Mouse (Mus musculus) embryonic facial prominence, embryonic 13.5 days (tissue): ENCODE measurements around the gene Hils1. TPM values are rescaled to one million over a fixed set of nuclear protein-coding genes. Genes with fewer than 3 reads are reported as not detected.

Source experiments
- ATAC-seq: fragments of 200-750 bp; cut with Nextera tagmentation; 2 replicates; pipeline ENCODE4 v1.8.0; 2017; ENCODE audit warnings: low read depth; ENCODE audit not compliant: insufficient number of reproducible peaks, insufficient read depth, low FRiP score, low TSS enrichment
- H3K27ac ChIP-seq: fragments of 300-500 bp; sonication (generic); 2 replicates; pipeline ENCODE4 v1.5.1; 2015; ENCODE audit warnings: moderate library complexity, mild to moderate bottlenecking, inconsistent platforms
- H3K27me3 ChIP-seq: fragments of 300-500 bp; sonication (generic); 2 replicates; pipeline ENCODE4 v1.6.1; 2015; ENCODE audit warnings: mild to moderate bottlenecking, inconsistent platforms
- H3K36me3 ChIP-seq: fragments of 300-500 bp; sonication (generic); 2 replicates; pipeline ENCODE4 v1.6.1; 2015; ENCODE audit warnings: mild to moderate bottlenecking, inconsistent platforms
- H3K4me1 ChIP-seq: fragments of 300-500 bp; sonication (generic); 2 replicates; pipeline ENCODE4 v1.6.1; 2015; ENCODE audit warnings: inconsistent platforms
- H3K4me2 ChIP-seq: fragments of 300-500 bp; sonication (generic); 2 replicates; pipeline ENCODE4 v1.6.1; 2015; ENCODE audit warnings: moderate library complexity, mild to moderate bottlenecking, inconsistent platforms
- H3K4me3 ChIP-seq: fragments of 300-500 bp; sonication (generic); 2 replicates; pipeline ENCODE4 v1.5.1; 2015; ENCODE audit warnings: mild to moderate bottlenecking, inconsistent platforms
- H3K9ac ChIP-seq: fragments of 300-500 bp; sonication (generic); 2 replicates; pipeline ENCODE4 v1.6.1; 2015; ENCODE audit warnings: mild to moderate bottlenecking, inconsistent platforms
- H3K9me3 ChIP-seq: fragments of 300-500 bp; sonication (generic); 2 replicates; pipeline ENCODE4 v1.6.1; 2016; ENCODE audit warnings: inconsistent platforms
- WGBS: fragments of 180-500 bp; shearing (Covaris S2); methylation state at CpG from one replicate; pipeline ENCODE4 v1.1.7; 2015; ENCODE audit warnings: mixed read lengths; 5-methylcytosine and 5-hydroxymethylcytosine counted together
- polyA plus RNA-seq: library from polyadenylated mRNA; unstranded; fragments of >200 nt; fragmentation: Nextera tagmentation; extraction: Ambion mirVana; gene quantifications from 2 replicates; pipeline ENCODE4 v1.2.1, GENCODE M21; 2015

Hils1 gene
- polyA plus RNA-seq, 1 experiment from 2014 or later, result not detected

DNA sequence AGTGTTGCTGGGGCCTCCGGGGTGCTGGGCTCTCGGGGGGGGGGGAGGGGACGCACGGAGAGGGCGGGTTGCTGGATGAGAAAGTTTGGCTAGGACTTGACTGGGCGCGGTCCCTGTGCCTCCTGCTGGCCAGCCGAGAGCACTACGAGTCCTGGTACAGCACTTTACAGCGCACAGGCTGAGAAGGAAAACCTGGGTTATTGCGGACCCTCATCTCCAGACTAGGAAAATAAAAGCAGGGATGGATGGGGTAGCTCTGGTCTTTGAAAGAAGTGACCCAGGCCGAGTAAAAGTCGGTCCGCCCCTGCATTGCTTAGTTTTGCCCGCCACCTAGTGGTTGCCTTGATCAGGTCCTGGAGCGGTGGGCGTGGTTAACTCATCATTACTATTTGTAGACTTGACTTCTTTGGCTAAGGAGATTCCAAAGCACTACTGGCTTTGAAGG lies 30.5 kb upstream of the Hils1 start:
- WGBS, result 2% methylated on average over 17 of the region's 17 CpGs
- H3K4me1 ChIP-seq, result peaks cover 75% of the 10 kb centered on the region
- H3K4me3 ChIP-seq, result peak overlapping the region; percentile 74
- peak; percentile 48 for ATAC-seq
- peak overlapping the region; percentile 98 for H3K27ac ChIP-seq
- peaks cover 2% of the 10 kb centered on the region; the same call in 1 of the 2 replicates for H3K27me3 ChIP-seq
- peak overlapping the region; percentile 95 for H3K9ac ChIP-seq
- peak overlapping the region; percentile 90 for H3K4me2 ChIP-seq
- no peaks in the 10 kb centered on the region for H3K9me3 ChIP-seq
- H3K36me3 ChIP-seq, result peaks cover 38% of the 10 kb centered on the region

GRCm38 (mm10) chr11:94937335-94937781 lies 30.0 kb upstream of the Hils1 start:
- H3K4me1 ChIP-seq, result peaks cover 71% of the 10 kb centered on the region

DNA sequence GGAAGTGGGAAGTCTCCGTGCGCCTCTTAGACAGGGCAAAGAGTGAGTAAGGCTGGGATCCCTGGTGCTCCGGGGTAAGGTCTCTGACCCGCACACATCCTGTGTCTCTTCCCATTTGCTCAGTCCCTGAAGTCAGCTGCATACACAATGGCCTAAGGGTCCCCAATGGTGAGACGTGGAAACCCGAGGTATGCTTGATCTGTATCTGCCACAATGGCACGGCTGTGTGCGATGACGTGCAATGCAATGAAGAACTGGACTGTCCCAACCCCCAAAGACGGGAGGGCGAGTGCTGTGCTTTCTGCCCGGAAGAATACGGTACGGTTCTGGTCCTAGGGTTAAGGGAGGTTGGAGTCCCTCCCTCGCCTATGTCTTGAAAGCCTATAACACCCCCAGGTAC lies 29.6 kb upstream of the Hils1 start:
- 2% methylated on average over 15 of the region's 15 CpGs for WGBS
- peak overlapping the region; percentile 90 for H3K4me2 ChIP-seq
- H3K9ac ChIP-seq, result peak overlapping the region; percentile 95
- peaks cover 2% of the 10 kb centered on the region; the same call in 1 of the 2 replicates for H3K27me3 ChIP-seq
- peaks cover 47% of the 10 kb centered on the region for H3K36me3 ChIP-seq
- H3K27ac ChIP-seq, result peak overlapping the region; percentile 98
- peak overlapping the region; percentile 74 for H3K4me3 ChIP-seq
- no peaks in the 10 kb centered on the region for H3K9me3 ChIP-seq
- no peak for ATAC-seq
- peaks cover 67% of the 10 kb centered on the region for H3K4me1 ChIP-seq

More at GRCm38 (mm10) chr11:94937335-94937781, 30.0 kb upstream of the Hils1 start:
- Histone ChIP-seq H3K9me3 (no peaks in the 10 kb centered on the region), H3K4me2 (peak overlapping the region; percentile 90), H3K4me3 (peak overlapping the region; percentile 74), H3K36me3 (peaks cover 43% of the 10 kb centered on the region), H3K27ac (peak overlapping the region; percentile 98), H3K9ac (peak overlapping the region; percentile 95), H3K27me3 (peaks cover 2% of the 10 kb centered on the region; the same call in 1 of the 2 replicates)
- no peak for ATAC-seq
- whole genome bisulfite sequencing, result under 1% methylated on average over 18 of the region's 18 CpGs

DNA sequence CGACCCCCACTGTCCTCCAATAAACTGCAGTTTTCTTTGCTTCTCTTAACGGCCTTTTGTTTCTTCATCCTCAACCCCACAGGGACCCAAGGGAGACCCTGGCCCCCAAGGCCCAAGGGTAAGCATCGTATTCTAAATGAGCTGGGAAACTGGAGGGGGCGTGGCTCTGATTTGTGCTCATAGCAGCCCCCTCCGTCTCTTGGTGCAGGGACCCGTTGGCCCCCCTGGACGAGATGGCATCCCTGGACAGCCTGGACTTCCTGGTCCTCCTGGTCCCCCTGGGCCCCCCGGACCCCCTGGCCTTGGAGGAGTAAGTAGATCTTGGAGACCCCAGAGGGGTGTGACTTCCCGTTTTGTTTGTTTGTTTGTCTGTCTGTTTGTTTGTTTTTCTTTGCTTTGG lies 29.1 kb upstream of the Hils1 start:
- 21% methylated on average over 9 of the region's 9 CpGs for WGBS
- Histone ChIP-seq H3K9ac (peak overlapping the region; percentile 95), H3K4me3 (peak overlapping the region; percentile 74), H3K9me3 (no peaks in the 10 kb centered on the region), H3K27ac (peak overlapping the region; percentile 98; the same call in 1 of the 2 replicates), H3K4me1 (peaks cover 67% of the 10 kb centered on the region), H3K36me3 (peaks cover 52% of the 10 kb centered on the region), H3K4me2 (peak overlapping the region; percentile 90), H3K27me3 (peaks cover 2% of the 10 kb centered on the region; the same call in 1 of the 2 replicates)
- ATAC-seq, result no peak

DNA sequence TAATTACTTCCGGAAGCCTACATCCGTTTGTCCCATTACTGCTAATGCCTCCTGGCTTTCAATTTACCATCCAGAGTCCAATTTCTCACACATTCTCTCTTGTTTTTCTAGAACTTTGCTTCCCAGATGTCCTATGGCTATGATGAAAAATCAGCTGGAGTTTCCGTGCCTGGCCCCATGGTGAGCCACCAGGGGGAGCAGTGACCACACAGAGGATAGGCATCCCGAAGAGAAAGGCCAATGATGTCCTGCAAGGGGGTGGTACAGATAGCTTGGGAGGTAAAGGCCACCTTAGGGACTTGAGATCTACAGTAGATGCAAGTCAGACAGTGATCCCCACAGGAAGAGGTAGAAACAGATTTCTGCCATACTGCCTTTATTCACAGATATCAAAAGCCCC lies 28.1 kb upstream of the Hils1 start:
- peak overlapping the region; percentile 90 for H3K4me2 ChIP-seq
- peaks cover 2% of the 10 kb centered on the region; the same call in 1 of the 2 replicates for H3K27me3 ChIP-seq
- peaks cover 62% of the 10 kb centered on the region for H3K36me3 ChIP-seq
- peak overlapping the region; percentile 44 for H3K9ac ChIP-seq
- H3K9me3 ChIP-seq, result no peaks in the 10 kb centered on the region
- no peak for ATAC-seq
- 0 out of 2 replicates have a peak overlapping the region, but pooled peaks have one; percentile 22 for H3K27ac ChIP-seq
- peak overlapping the region; percentile 74 for H3K4me3 ChIP-seq
- WGBS, result 20% methylated on average over 4 of the region's 4 CpGs
- peaks cover 64% of the 10 kb centered on the region for H3K4me1 ChIP-seq

DNA sequence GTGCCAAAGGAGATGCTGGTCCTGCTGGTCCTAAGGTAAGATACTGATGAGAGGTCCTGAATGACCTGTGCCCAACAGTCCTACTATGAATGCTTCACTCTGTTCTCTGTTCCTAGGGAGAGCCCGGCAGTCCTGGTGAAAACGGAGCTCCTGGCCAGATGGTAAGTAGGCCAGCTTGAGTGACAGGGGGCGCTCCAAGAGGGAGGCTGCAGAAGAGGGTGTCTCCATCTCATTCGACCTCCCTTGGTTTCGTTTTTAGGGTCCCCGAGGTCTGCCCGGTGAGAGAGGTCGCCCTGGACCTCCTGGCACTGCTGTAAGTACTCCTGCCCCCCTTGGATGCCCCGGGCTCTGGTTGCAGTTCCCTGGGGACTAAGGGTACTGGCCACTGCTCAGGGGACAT lies 26.3 kb upstream of the Hils1 start:
- H3K4me1 ChIP-seq, result peaks cover 53% of the 10 kb centered on the region
- no peaks in the 10 kb centered on the region for H3K9me3 ChIP-seq
- no peak for ATAC-seq
- 0 out of 2 replicates have a peak overlapping the region, but pooled peaks have one; percentile 11 for H3K9ac ChIP-seq
- peaks cover 2% of the 10 kb centered on the region; the same call in 1 of the 2 replicates for H3K27me3 ChIP-seq
- peak overlapping the region; percentile 11; the same call in 1 of the 2 replicates for H3K4me2 ChIP-seq
- WGBS, result 51% methylated on average over 9 of the region's 9 CpGs
- H3K4me3 ChIP-seq, result no peak overlapping the region
- peaks cover 81% of the 10 kb centered on the region for H3K36me3 ChIP-seq
- H3K27ac ChIP-seq, result peak overlapping the region; percentile 63; the same call in 1 of the 2 replicates

DNA sequence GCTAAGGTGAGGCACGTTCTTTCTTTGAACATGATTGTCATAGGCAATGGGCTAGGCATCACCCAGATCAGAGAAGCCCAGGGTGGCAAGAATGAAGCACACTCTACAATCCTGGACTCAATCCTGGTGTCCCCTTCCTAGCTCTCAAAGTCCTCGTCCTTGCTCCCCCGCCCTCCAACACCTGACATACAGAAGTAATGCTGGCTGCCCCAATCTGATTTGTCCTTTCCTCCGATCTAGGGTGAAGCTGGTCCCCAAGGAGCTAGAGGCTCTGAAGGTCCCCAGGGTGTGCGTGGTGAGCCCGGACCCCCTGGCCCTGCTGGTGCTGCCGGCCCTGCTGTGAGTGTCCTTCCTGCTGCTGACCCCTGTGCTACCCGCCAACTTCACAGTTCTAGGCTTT lies 25.6 kb upstream of the Hils1 start:
- 79% methylated on average over 8 of the region's 8 CpGs for WGBS
- ATAC-seq, result no peak
- H3K4me2 ChIP-seq, result no peak overlapping the region
- peaks cover 87% of the 10 kb centered on the region for H3K36me3 ChIP-seq
- H3K4me1 ChIP-seq, result peaks cover 51% of the 10 kb centered on the region
- H3K4me3 ChIP-seq, result no peak overlapping the region
- H3K27ac ChIP-seq, result peak overlapping the region; percentile 63; the same call in 1 of the 2 replicates
- no peaks in the 10 kb centered on the region for H3K27me3 ChIP-seq
- no peak overlapping the region; the same call in 1 of the 2 replicates for H3K9ac ChIP-seq
- H3K9me3 ChIP-seq, result no peaks in the 10 kb centered on the region

DNA sequence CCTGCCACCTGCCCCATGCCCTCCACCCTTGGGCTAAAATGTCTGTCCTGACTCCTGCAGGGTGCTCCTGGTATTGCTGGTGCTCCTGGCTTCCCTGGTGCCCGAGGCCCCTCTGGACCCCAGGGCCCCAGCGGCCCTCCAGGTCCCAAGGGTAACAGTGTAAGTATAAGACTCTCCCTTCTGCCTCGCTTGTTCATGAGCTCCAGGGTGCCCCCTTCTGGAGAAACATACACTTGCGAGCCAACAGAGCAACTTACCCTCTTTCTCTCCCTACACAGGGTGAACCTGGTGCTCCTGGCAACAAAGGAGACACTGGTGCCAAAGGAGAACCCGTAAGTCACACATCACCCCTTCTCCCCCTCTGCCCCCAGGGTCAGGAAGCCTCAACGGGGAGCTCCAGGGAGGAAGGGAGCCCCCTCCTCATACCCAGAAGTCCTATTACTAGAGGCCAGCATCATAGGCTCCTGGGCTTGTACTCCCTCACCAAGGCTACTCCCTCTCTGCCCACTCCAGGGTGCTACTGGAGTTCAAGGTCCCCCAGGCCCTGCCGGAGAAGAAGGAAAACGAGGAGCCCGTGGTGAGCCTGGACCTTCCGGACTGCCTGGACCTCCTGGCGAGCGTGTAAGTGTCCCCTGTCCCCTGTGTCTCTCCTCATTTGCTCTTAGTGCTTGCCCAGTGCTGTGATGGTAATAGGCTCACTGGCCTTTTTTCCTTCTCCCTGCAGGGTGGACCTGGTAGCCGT lies 24.9 kb upstream of the Hils1 start:
- Histone ChIP-seq H3K4me3 (no peak overlapping the region), H3K27me3 (no peaks in the 10 kb centered on the region), H3K36me3 (peaks cover 94% of the 10 kb centered on the region), H3K4me2 (no peak overlapping the region), H3K4me1 (peaks cover 51% of the 10 kb centered on the region), H3K9me3 (no peaks in the 10 kb centered on the region), H3K9ac (no peak overlapping the region), H3K27ac (peak overlapping the region; percentile 63; the same call in 1 of the 2 replicates)
- 57% methylated on average over 13 of the region's 13 CpGs for WGBS
- no peak for ATAC-seq

GRCm38 (mm10) chr11:94943054-94943453 lies 24.3 kb upstream of the Hils1 start:
- no peak overlapping the region for H3K4me2 ChIP-seq
- peak overlapping the region; percentile 63; the same call in 1 of the 2 replicates for H3K27ac ChIP-seq
- H3K4me3 ChIP-seq, result no peak overlapping the region
- no peaks in the 10 kb centered on the region for H3K27me3 ChIP-seq
- no peaks in the 10 kb centered on the region for H3K9me3 ChIP-seq
- no peak overlapping the region for H3K9ac ChIP-seq
- H3K36me3 ChIP-seq, result peaks cover 100% of the 10 kb centered on the region
- WGBS, result 80% methylated on average over 15 of the region's 15 CpGs
- ATAC-seq, result no peak
- H3K4me1 ChIP-seq, result peaks cover 45% of the 10 kb centered on the region

- Histone ChIP-seq H3K4me3 (no peak overlapping the region), H3K4me2 (no peak overlapping the region), H3K27ac (peak overlapping the region; percentile 63), H3K27me3 (no peaks in the 10 kb centered on the region), H3K4me1 (peaks cover 38% of the 10 kb centered on the region), H3K9ac (no peak overlapping the region), H3K9me3 (no peaks in the 10 kb centered on the region), H3K36me3 (peaks cover 100% of the 10 kb centered on the region)
- no peak for ATAC-seq
- 23% methylated on average over 8 of the region's 8 CpGs for WGBS
Measured at GRCm38 (mm10) chr11:94944295-94944694, 23.1 kb upstream of the Hils1 start.

GRCm38 (mm10) chr11:94945236-94945635 lies 22.2 kb upstream of the Hils1 start:
- H3K4me3 ChIP-seq, result no peak overlapping the region
- no peaks in the 10 kb centered on the region for H3K9me3 ChIP-seq
- H3K27ac ChIP-seq, result peak overlapping the region; percentile 63
- no peak overlapping the region for H3K9ac ChIP-seq
- peaks cover 100% of the 10 kb centered on the region for H3K36me3 ChIP-seq
- WGBS, result 91% methylated on average over 12 of the region's 12 CpGs
- peaks cover 38% of the 10 kb centered on the region; the same call in 1 of the 2 replicates for H3K4me1 ChIP-seq
- no peak overlapping the region for H3K4me2 ChIP-seq
- no peak for ATAC-seq
- no peaks in the 10 kb centered on the region for H3K27me3 ChIP-seq
